Mouse (Mus musculus) midbrain, postnatal 0 days (tissue): ENCODE measurements around the gene Tex35. TPM values are rescaled to one million over a fixed set of nuclear protein-coding genes. Genes with fewer than 3 reads are reported as not detected.

ENCODE experiments used
- ATAC-seq: fragments of 200-750 bp; cut with Nextera tagmentation; 2 replicates; pipeline ENCODE4 v1.8.0; 2017; ENCODE audit warnings: moderate number of reproducible peaks, mild to moderate bottlenecking, moderate TSS enrichment, moderate library complexity; ENCODE audit not compliant: low FRiP score
- DNase-seq: peaks from one replicate; pipeline ENCODE4 v3.0.0-alpha.2; 2015; ENCODE audit warnings: low spot score
- H3K27ac ChIP-seq: fragments of 300-500 bp; sonication (generic); 2 replicates; pipeline ENCODE4 v1.5.1; 2014; ENCODE audit warnings: low read depth, mild to moderate bottlenecking, low read length, mixed read lengths
- H3K27me3 ChIP-seq: fragments of 300-500 bp; sonication (generic); 2 replicates; pipeline ENCODE4 v1.6.1; 2014; ENCODE audit warnings: low read length, control low read depth, mixed read lengths; ENCODE audit not compliant: insufficient read depth
- H3K36me3 ChIP-seq: fragments of 300-500 bp; sonication (generic); 2 replicates; pipeline ENCODE4 v1.6.1; 2014; ENCODE audit warnings: low read length, control low read depth, mixed read lengths; ENCODE audit not compliant: insufficient read depth
- H3K4me1 ChIP-seq: fragments of 300-500 bp; sonication (generic); 2 replicates; pipeline ENCODE4 v1.6.1; 2014; ENCODE audit warnings: mild to moderate bottlenecking, control low read depth, antibody characterized with exemption, low read length, mixed read lengths; ENCODE audit not compliant: insufficient read depth
- H3K4me2 ChIP-seq: fragments of 300-500 bp; sonication (generic); 2 replicates; pipeline ENCODE4 v1.6.1; 2014; ENCODE audit warnings: low read depth, mild to moderate bottlenecking, low read length, mixed read lengths; ENCODE audit not compliant: poor library complexity, severe bottlenecking
- H3K4me3 ChIP-seq: fragments of 300-500 bp; sonication (generic); 2 replicates; pipeline ENCODE4 v1.5.1; 2014; ENCODE audit warnings: low read depth, mild to moderate bottlenecking, low read length, moderate library complexity
- H3K9ac ChIP-seq: fragments of 300-500 bp; sonication (generic); replicated peaks from 2 replicates; pipeline ENCODE4 v1.6.1; 2014; ENCODE audit warnings: mild to moderate bottlenecking, low read length, moderate library complexity, mixed read lengths; ENCODE audit not compliant: poor library complexity, severe bottlenecking
- H3K9me3 ChIP-seq: fragments of 300-500 bp; sonication (generic); 2 replicates; pipeline ENCODE4 v1.6.1; 2016; ENCODE audit warnings: low read length, control low read depth
- CTCF ChIP-seq: IDR thresholded peaks from 2 replicates; pipeline ENCODE4 v1.5.1; 2016; ENCODE audit warnings: antibody characterized with exemption, mild to moderate bottlenecking
- WGBS: fragments of 180-500 bp; shearing (Covaris S2); extraction: QIAGEN DNeasy Blood & Tissue Kit; methylation state at CpG from one replicate; pipeline ENCODE4 v1.1.7; 2014; 5-methylcytosine and 5-hydroxymethylcytosine counted together
- polyA plus RNA-seq: library from polyadenylated mRNA; unstranded; fragments of >200 nt; fragmentation: Nextera tagmentation; extraction: Ambion mirVana; gene quantifications from 2 replicates; pipeline ENCODE4 v1.2.1, GENCODE M21; 2015
- total RNA-seq: library from RNA; depleted of rRNA; stranded (reverse); fragments of >200 nt; gene quantifications from 2 replicates; pipeline ENCODE4 v1.2.3, GENCODE M21; 2014

Tex35 gene
- total and polyA plus RNA-seq, 2 experiments from 2014 or later: not detected

GRCm38 (mm10) chr1:157137854-157138241 lies 29.4 kb upstream of the Tex35 start:
- no peak overlapping the region for H3K4me2 ChIP-seq
- H3K4me3 ChIP-seq: no peak overlapping the region
- H3K36me3 ChIP-seq: peaks cover 14% of the 10 kb centered on the region
- DNase-seq: no peak
- WGBS: 73% methylated on average over 1 of the region's 1 CpGs
- H3K9me3 ChIP-seq: no peaks in the 10 kb centered on the region
- H3K27me3 ChIP-seq: no peaks in the 10 kb centered on the region
- H3K4me1 ChIP-seq: no peaks in the 10 kb centered on the region
- no peak for TF ChIP-seq CTCF
- ATAC-seq: no peak
- no peak overlapping the region for H3K9ac ChIP-seq
- H3K27ac ChIP-seq: no peak overlapping the region

- DNase-seq (peak; percentile 73), ATAC-seq (no peak)
- H3K27ac ChIP-seq: no peak overlapping the region
- no peak overlapping the region for H3K4me3 ChIP-seq
- no peak overlapping the region for H3K9ac ChIP-seq
- H3K4me1 ChIP-seq: no peaks in the 10 kb centered on the region
- H3K4me2 ChIP-seq: no peak overlapping the region
- peaks cover 14% of the 10 kb centered on the region for H3K36me3 ChIP-seq
- whole genome bisulfite sequencing: 79% methylated on average over 9 of the region's 9 CpGs
- no peaks in the 10 kb centered on the region for H3K9me3 ChIP-seq
- peak; percentile 46 for TF ChIP-seq CTCF
- H3K27me3 ChIP-seq: no peaks in the 10 kb centered on the region
Observed at GRCm38 (mm10) chr1:157137132-157137853, 28.8 kb upstream of the Tex35 start.

- TF ChIP-seq CTCF: no peak
- Histone ChIP-seq H3K27ac (no peak overlapping the region), H3K4me1 (no peaks in the 10 kb centered on the region), H3K4me2 (no peak overlapping the region), H3K9ac (no peak overlapping the region), H3K36me3 (no peaks in the 10 kb centered on the region), H3K4me3 (no peak overlapping the region), H3K9me3 (no peaks in the 10 kb centered on the region), H3K27me3 (no peaks in the 10 kb centered on the region)
- DNase-seq (no peak), ATAC-seq (no peak)
- WGBS: 99% methylated on average over 2 of the region's 2 CpGs
Observed at GRCm38 (mm10) chr1:157128219-157128618, 19.7 kb upstream of the Tex35 start.

- Histone ChIP-seq H3K4me3 (no peak overlapping the region), H3K4me1 (no peaks in the 10 kb centered on the region), H3K4me2 (no peak overlapping the region), H3K36me3 (no peaks in the 10 kb centered on the region), H3K9ac (no peak overlapping the region), H3K9me3 (no peaks in the 10 kb centered on the region), H3K27ac (no peak overlapping the region), H3K27me3 (no peaks in the 10 kb centered on the region)
- DNase-seq (no peak), ATAC-seq (no peak)
- TF ChIP-seq CTCF: no peak
- WGBS: 88% methylated on average over 3 of the region's 3 CpGs
Observed at GRCm38 (mm10) chr1:157123836-157124235, 15.4 kb upstream of the Tex35 start.

- Histone ChIP-seq H3K9ac (no peak overlapping the region), H3K27me3 (no peaks in the 10 kb centered on the region), H3K36me3 (no peaks in the 10 kb centered on the region), H3K4me3 (no peak overlapping the region), H3K4me1 (no peaks in the 10 kb centered on the region), H3K9me3 (no peaks in the 10 kb centered on the region), H3K27ac (no peak overlapping the region), H3K4me2 (no peak overlapping the region)
- TF ChIP-seq CTCF: no peak
- WGBS: 87% methylated on average over 6 of the region's 6 CpGs
- ATAC-seq: no peak
- no peak for DNase-seq
Observed at GRCm38 (mm10) chr1:157119168-157119567, 10.7 kb upstream of the Tex35 start.

- 89% methylated on average over 3 of the region's 3 CpGs for WGBS
- TF ChIP-seq CTCF: no peak
- no peak overlapping the region for H3K4me2 ChIP-seq
- no peaks in the 10 kb centered on the region for H3K27me3 ChIP-seq
- ATAC-seq (no peak), DNase-seq (no peak)
- H3K9me3 ChIP-seq: no peaks in the 10 kb centered on the region
- no peak overlapping the region for H3K27ac ChIP-seq
- H3K4me1 ChIP-seq: no peaks in the 10 kb centered on the region
- no peaks in the 10 kb centered on the region for H3K36me3 ChIP-seq
- no peak overlapping the region for H3K4me3 ChIP-seq
- H3K9ac ChIP-seq: no peak overlapping the region
Observed at GRCm38 (mm10) chr1:157117440-157117839, 9.0 kb upstream of the Tex35 start.
